Mouse (Mus musculus) embryonic fibroblast, embryonic 13.5 days (primary cell): ENCODE measurements around the gene Eml2.

ENCODE experiments used
- CTCF ChIP-seq: IDR thresholded peaks from 2 replicates; pipeline ENCODE4 v1.5.1; 2011; ENCODE audit warnings: mild to moderate bottlenecking, control low read depth, low read length, moderate library complexity, borderline replicate concordance; ENCODE audit not compliant: insufficient read depth
- POLR2A ChIP-seq: IDR thresholded peaks from 2 replicates; pipeline ENCODE4 v1.6.1; 2011; ENCODE audit warnings: low read depth, mild to moderate bottlenecking, control low read depth, low read length, moderate library complexity

- TF ChIP-seq CTCF: no peak
- no peak for TF ChIP-seq POLR2A
Observed at GRCm38 (mm10) chr7:19164189-19164588, 12.0 kb upstream of the Eml2 start.
